ENCODE assay signal across 21 mouse cellular contexts in the genomic region with DNA sequence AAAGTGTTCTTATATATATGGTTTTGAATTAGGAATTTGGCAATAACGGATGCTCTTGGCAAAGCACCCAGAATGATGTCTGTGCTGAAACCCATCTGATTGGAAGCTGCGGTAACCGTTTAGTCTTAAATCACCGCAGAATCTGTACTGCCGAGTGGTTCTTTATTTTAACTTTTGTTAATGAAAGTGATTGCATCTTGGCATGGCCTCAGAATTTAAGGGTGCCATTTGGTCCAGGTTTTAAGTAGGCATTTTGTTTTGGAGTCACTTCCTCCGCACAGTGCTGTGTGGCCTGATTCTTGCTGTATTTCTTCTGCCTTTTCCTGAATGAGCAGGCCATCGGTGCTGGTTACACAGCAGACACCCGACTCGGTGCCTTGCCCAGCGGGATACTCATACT. TPM values are rescaled to one million over a fixed set of nuclear protein-coding genes. Genes with fewer than 3 reads are reported as not detected.
DNase-seq lines count a peak whose midpoint lies in the region; ATAC-seq lines count a peak whose summit lies in the region.
"Had no signal": no experiment of that assay in that cellular context is flagged by ENCODE, and none has a peak within 500 bp of the region (broad histone marks: within the 10 kb centered on the region; RNA-seq: fewer than 3 reads in every experiment).

No protein-coding gene starts in this region.

- H3K4me1 ChIP-seq in forebrain, embryonic 13.5 days = no peaks in the 10 kb centered on the region
- H3K4me1 ChIP-seq in forebrain, embryonic 12.5 days = no peaks in the 10 kb centered on the region
- no peaks in the 10 kb centered on the region for H3K4me1 ChIP-seq in midbrain, embryonic 10.5 days
- H3K4me1 ChIP-seq: embryonic facial prominence, embryonic 12.5 days; intestine, embryonic 15.5 days; midbrain, embryonic 15.5 days had no signal

- peak; percentile 42 to 55 for DNase-seq in left cerebral cortex, postnatal 14 days (ENCODE audit: low spot score in 2 of 2)
- no peak for DNase-seq in left cerebral cortex, adult 11 months (ENCODE audit: low spot score)
- DNase-seq in layer of hippocampus, adult 8-10 months (ENCODE audit: low spot score in 2 of 2) = peak; percentile 45 to 49
- peak; percentile 16 to 18 for DNase-seq in right cerebral cortex, postnatal 36 days (ENCODE audit: low spot score in 2 of 2)
- no peak for DNase-seq in midbrain, embryonic 10.5 days (ENCODE audit: low spot score)
- no peak for DNase-seq in heart, postnatal 25 days (ENCODE audit: low spot score)
- DNase-seq: adrenal gland, postnatal 10 days; cerebellum, adult 2 months; gastrocnemius, postnatal 25 days; lung, postnatal 10 days; thymus, postnatal 25 days had no signal

- H3K27me3 ChIP-seq in forebrain, embryonic 13.5 days = no peaks in the 10 kb centered on the region
- peaks cover 6% of the 10 kb centered on the region for H3K27me3 ChIP-seq in forebrain, embryonic 12.5 days
- H3K27me3 ChIP-seq in midbrain, embryonic 10.5 days (ENCODE audit: low read depth, poor library complexity, severe bottlenecking) = 0 out of 2 replicates have a peak, but pooled peaks cover 1% of the 10 kb centered on the region
- H3K27me3 ChIP-seq: embryonic facial prominence, embryonic 12.5 days; hindbrain, embryonic 13.5 days; intestine, embryonic 15.5 days; limb, embryonic 13.5 days; midbrain, embryonic 15.5 days had no signal

- H3K36me3 ChIP-seq in forebrain, embryonic 13.5 days (ENCODE audit: poor library complexity, severe bottlenecking) = no peaks in the 10 kb centered on the region
- peaks cover 2% of the 10 kb centered on the region; the same call in 1 of the 2 replicates for H3K36me3 ChIP-seq in forebrain, embryonic 12.5 days (replicated peaks)
- peaks cover 36% of the 10 kb centered on the region for H3K36me3 ChIP-seq in midbrain, embryonic 10.5 days
- H3K36me3 ChIP-seq: embryonic facial prominence, embryonic 12.5 days; hindbrain, embryonic 13.5 days; intestine, embryonic 15.5 days; midbrain, embryonic 15.5 days had no signal

- intact Hi-C loops in left cerebral cortex, postnatal 14 days (cut with DNase I) = no loop called here
- intact Hi-C loops in heart, postnatal 25 days (cut with DNase I) = no loop called here

- H3K9me3 ChIP-seq in forebrain, embryonic 13.5 days (replicated peaks) = peaks cover 15% of the 10 kb centered on the region
- H3K9me3 ChIP-seq in forebrain, embryonic 12.5 days = 0 out of 2 replicates have a peak, but pooled peaks cover 15% of the 10 kb centered on the region
- peaks cover 21% of the 10 kb centered on the region for H3K9me3 ChIP-seq in midbrain, embryonic 10.5 days (replicated peaks)
- H3K9me3 ChIP-seq: intestine, embryonic 15.5 days; midbrain, embryonic 15.5 days had no signal

- no peak overlapping the region for H3K9ac ChIP-seq in forebrain, embryonic 13.5 days
- no peak overlapping the region for H3K9ac ChIP-seq in forebrain, embryonic 12.5 days
- H3K9ac ChIP-seq: embryonic facial prominence, embryonic 12.5 days; hindbrain, embryonic 13.5 days; intestine, embryonic 15.5 days; limb, embryonic 13.5 days; liver, embryonic 14.5 days; midbrain, embryonic 15.5 days had no signal

- H3K27ac ChIP-seq in forebrain, embryonic 13.5 days = no peak overlapping the region
- H3K27ac ChIP-seq in forebrain, embryonic 12.5 days = no peak overlapping the region
- no peak overlapping the region for H3K27ac ChIP-seq in midbrain, embryonic 10.5 days (replicated peaks)
- H3K27ac ChIP-seq: embryonic facial prominence, embryonic 12.5 days; hindbrain, embryonic 13.5 days; intestine, embryonic 15.5 days; limb, embryonic 13.5 days; liver, embryonic 14.5 days; midbrain, embryonic 15.5 days; stomach, postnatal 0 days had no signal

- H3K4me2 ChIP-seq in forebrain, embryonic 13.5 days = no peak overlapping the region
- H3K4me2 ChIP-seq in forebrain, embryonic 12.5 days = no peak overlapping the region
- H3K4me2 ChIP-seq: embryonic facial prominence, embryonic 12.5 days; hindbrain, embryonic 13.5 days; intestine, embryonic 15.5 days; limb, embryonic 13.5 days; midbrain, embryonic 15.5 days had no signal

- 0 out of 2 replicates have a peak, but pooled peaks have one; percentile 27 for ATAC-seq in forebrain, embryonic 13.5 days
- no peak for ATAC-seq in forebrain, embryonic 12.5 days (ENCODE audit: low FRiP score)
- ATAC-seq: intestine, embryonic 15.5 days; midbrain, embryonic 15.5 days had no signal

- no peak overlapping the region for H3K4me3 ChIP-seq in forebrain, embryonic 13.5 days
- H3K4me3 ChIP-seq in forebrain, embryonic 12.5 days (replicated peaks) = no peak overlapping the region
- H3K4me3 ChIP-seq in midbrain, embryonic 10.5 days = no peak overlapping the region
- H3K4me3 ChIP-seq: embryonic facial prominence, embryonic 12.5 days; hindbrain, embryonic 13.5 days; intestine, embryonic 15.5 days; limb, embryonic 13.5 days; midbrain, embryonic 15.5 days had no signal

- WGBS in forebrain, embryonic 13.5 days = 85% methylated on average over 10 of the region's 10 CpGs
- WGBS in forebrain, embryonic 12.5 days = 90% methylated on average over 10 of the region's 10 CpGs
- 94% methylated on average over 10 of the region's 10 CpGs for WGBS in midbrain, embryonic 10.5 days

RNA-seq across cellular contexts. Expression of gene Dctd, which starts 47.6 kb away (rescaled TPM):
- 14.2 and 14.3 TPM in 2 replicates for polyA plus RNA-seq in forebrain, embryonic 13.5 days (2015; fragmentation: Nextera tagmentation; extraction: Ambion mirVana)
- 19.7 and 21.2 TPM in 2 replicates for polyA plus RNA-seq in forebrain, embryonic 12.5 days (2016; fragmentation: Nextera tagmentation; extraction: Ambion mirVana)
- 1 to 10 TPM; 5.9 to 6.0 TPM for total RNA-seq in left cerebral cortex, postnatal 14 days (2021)
- total RNA-seq in layer of hippocampus, adult 8-10 months (2022) = 1 to 10 TPM; 6.3 to 7.7 (median 7.1) TPM
- 28.1 and 36.9 TPM in 2 replicates for polyA plus RNA-seq in midbrain, embryonic 10.5 days (2016; fragmentation: Nextera tagmentation; extraction: Ambion mirVana)
- 1 to 10 TPM; 1.7 to 1.8 TPM for total RNA-seq in heart, postnatal 25 days (2021)
- total RNA-seq: neutrophil, adult 5-6 weeks had no signal

Comparison
In these comparisons a context has a peak if more than half of its experiments do, and no peak if none do; other contexts are left out.
1. DNase-seq: peak in left cerebral cortex, postnatal 14 days (2 of 2), layer of hippocampus, adult 8-10 months (2 of 2) and right cerebral cortex, postnatal 36 days (2 of 2); none in left cerebral cortex, adult 11 months (single experiment), midbrain, embryonic 10.5 days (single experiment) and heart, postnatal 25 days (single experiment).